Mouse (Mus musculus): ENCODE measurements around the gene Ampd2.

The Ampd2 gene

DNA sequence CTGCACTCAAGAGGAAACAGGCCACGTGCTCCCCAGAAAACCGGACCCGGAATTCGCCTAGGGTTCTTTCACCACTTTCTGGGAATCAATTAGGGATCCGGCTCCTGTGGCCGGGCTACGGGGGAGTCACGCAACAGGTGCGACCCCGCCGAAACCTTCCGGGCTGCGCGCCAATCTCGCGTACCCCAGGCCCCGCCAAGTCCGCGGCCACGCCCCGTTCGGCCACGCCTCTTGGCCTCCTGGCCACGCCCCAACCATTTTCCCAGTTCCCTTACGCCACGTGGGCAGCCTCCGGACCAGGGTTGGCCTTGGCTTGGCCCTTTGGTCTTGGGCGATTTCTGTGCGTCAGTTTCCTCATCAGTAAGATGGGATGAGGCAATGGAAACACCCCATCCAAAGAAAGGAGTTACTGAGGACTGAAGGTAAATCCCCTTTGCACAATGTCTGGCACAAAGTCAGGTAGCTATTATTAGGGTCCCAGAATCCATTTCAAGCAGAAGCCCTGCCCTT is at the start of gene Ampd2:
TSS of gene Ampd2 (minus strand) at position 182 of the 510 bp plus-strand sequence.
- peak; percentile 67 for DNase-seq (ENCODE audit: low read depth, low spot score)

GRCm38 (mm10) chr3:108134701-108135100 is 48.2 kb upstream of the Ampd2 start:
- DNase-seq (ENCODE audit: low read depth, low spot score): no peak

DNA sequence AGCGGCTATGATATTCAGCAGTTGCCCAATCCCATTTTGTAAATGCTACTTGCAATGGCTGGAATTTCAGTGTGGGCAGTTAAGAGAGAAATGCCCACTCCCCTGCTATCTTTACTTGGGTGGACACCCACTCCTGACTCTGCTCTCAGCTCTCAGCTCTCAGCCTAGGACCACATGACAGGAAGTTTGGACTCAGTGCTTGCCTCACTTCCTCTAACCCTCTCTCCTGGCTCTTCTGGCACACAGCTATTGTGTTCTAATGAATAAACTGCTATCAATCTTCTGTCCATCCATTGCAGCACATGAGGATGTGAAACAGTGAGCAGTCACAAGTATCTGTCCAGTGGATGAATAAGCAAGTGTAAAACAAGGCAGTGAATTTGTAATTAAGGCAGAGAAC is 46.0 kb upstream of the Ampd2 start:
- DNase-seq (ENCODE audit: low read depth, low spot score): no peak

DNA sequence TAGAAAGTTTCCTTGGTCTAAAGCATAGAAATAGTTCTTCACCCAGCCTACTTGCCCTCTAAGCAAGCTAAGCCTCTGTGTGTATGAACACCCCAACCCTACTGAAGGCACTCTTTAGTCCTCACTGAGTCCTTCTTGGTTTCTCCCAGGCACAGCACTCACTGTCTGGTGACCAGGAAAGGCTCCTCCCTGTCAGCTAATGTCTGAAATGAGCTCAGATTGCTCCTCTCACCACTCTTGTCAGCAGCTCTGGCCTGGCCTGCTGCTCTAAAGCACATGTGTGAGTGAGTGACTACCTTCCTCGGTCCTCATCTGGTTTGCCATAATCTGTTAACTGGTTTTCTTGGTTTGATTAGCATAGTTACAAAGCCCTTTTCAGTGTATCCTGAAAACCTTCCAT is 45.4 kb upstream of the Ampd2 start:
- peak; percentile 40 for DNase-seq (ENCODE audit: low read depth, low spot score)

DNA sequence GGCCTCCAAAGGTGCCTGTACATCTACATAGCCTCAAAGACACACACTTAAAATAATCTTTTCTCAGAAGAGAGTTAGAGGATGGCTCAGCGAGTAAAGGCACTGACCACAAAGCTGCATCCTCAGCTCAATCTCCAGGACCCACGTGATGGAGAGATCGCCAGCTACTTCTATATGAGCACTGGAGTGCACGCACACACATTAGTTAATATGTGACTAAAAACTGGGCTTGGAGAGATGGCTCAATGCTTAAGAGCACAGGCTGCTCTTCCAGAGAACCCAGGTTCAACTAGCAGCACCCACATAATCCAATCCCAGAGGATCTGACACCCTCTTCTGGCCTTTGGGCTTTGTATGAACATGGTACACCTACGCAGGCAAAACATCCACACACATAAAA is 44.8 kb upstream of the Ampd2 start:
- DNase-seq (ENCODE audit: low read depth, low spot score): no peak

- DNase-seq (ENCODE audit: low read depth, low spot score): no peak
Observed at GRCm38 (mm10) chr3:108129804-108130203, 43.4 kb upstream of the Ampd2 start.

DNA sequence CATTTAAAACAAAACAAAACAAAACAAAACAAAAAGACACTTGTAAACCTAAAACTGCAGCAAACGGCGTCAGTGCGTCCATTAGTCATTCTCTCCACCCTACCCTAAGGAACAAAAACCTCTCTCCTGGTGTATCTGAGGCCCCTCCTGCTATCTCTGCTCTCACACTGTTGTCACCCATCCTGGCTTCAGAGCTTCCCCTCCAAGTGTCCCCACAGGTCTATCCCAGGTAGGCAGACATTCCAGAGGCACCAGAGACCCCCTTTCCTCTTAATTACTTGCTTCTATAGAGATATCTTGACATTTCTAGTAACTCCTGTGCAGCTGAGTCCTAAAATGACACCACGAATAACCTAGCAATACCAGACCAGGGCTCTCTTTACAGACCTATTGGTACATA is 42.9 kb upstream of the Ampd2 start:
- DNase-seq (ENCODE audit: low read depth, low spot score): no peak

DNA sequence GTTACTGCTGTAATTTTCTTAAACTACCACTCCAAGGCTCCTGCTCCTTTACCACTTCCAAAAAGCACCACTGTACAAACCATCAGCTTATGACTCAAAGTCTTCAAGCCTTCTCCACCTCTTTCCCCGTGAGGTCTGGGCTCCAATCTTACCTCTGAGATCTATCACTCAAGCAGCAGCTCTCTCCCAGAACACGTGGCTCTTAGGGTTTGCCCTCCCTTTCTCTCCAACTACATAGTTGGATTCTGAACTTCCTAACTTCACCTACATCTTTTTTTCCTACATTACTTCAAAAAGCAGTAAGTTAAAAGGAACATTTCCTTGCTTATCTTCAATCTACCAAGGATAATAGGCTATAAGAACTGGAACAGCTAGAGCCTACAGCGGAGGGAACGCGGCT is 42.1 kb upstream of the Ampd2 start:
- no peak for DNase-seq (ENCODE audit: low read depth, low spot score)

- no peak for DNase-seq (ENCODE audit: low read depth, low spot score)
Observed at GRCm38 (mm10) chr3:108126327-108126726, 39.9 kb upstream of the Ampd2 start.

- no peak for DNase-seq (ENCODE audit: low read depth, low spot score)
Observed at GRCm38 (mm10) chr3:108124131-108124530, 37.7 kb upstream of the Ampd2 start.

GRCm38 (mm10) chr3:108123242-108123641 is 36.8 kb upstream of the Ampd2 start:
- no peak for DNase-seq (ENCODE audit: low read depth, low spot score)

- no peak for DNase-seq (ENCODE audit: low read depth, low spot score)
Observed at GRCm38 (mm10) chr3:108121101-108121500, 34.6 kb upstream of the Ampd2 start.

GRCm38 (mm10) chr3:108117465-108117864 is 31.0 kb upstream of the Ampd2 start:
- DNase-seq (ENCODE audit: low read depth, low spot score): no peak

- peak; percentile 16 for DNase-seq (ENCODE audit: low read depth, low spot score)
Observed at GRCm38 (mm10) chr3:108113591-108114289, 27.3 kb upstream of the Ampd2 start.

- DNase-seq (ENCODE audit: low read depth, low spot score): no peak
Observed at GRCm38 (mm10) chr3:108112666-108113065, 26.2 kb upstream of the Ampd2 start.

DNA sequence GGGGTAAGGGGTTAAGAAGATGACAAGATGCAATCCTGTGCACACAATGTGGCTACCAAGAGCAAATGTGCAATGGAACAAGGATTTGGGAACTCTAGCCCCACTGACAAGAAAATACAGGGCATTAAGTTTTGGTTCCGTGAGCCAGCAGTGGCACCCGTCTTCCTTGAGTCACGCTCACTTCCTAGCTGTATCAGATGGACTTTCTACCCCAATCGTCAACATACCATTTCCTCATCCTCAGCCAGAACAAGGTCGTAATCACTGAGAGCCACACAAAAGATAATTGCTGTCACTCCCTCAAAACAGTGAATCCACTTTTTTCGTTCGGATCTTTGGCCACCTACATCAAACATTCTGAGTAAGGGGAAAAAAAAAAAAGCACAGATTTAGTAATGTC is 25.8 kb upstream of the Ampd2 start:
- no peak for DNase-seq (ENCODE audit: low read depth, low spot score)

GRCm38 (mm10) chr3:108111320-108111719 is 24.9 kb upstream of the Ampd2 start:
- DNase-seq (ENCODE audit: low read depth, low spot score): no peak

DNA sequence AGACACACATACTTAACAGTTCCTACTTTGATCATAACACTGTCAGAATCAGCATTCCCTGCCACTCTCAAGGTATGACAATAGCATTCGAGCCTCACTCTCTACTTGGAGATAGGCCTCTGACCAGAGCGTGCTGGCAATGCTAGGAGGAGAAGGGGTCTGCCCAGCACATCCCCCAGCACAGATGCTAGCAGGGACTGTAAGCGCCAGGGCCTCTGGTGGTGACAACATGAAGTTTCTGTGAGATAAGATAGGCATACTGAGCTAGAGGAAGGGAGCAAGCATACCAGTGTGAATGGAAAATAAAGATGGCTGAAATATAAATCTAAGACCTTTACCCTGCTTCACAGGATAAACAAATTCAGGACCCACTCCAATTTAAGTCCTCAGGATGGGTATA is 18.8 kb upstream of the Ampd2 start:
- DNase-seq (ENCODE audit: low read depth, low spot score): no peak

GRCm38 (mm10) chr3:108102075-108102474 is 15.6 kb upstream of the Ampd2 start:
- no peak for DNase-seq (ENCODE audit: low read depth, low spot score)

DNA sequence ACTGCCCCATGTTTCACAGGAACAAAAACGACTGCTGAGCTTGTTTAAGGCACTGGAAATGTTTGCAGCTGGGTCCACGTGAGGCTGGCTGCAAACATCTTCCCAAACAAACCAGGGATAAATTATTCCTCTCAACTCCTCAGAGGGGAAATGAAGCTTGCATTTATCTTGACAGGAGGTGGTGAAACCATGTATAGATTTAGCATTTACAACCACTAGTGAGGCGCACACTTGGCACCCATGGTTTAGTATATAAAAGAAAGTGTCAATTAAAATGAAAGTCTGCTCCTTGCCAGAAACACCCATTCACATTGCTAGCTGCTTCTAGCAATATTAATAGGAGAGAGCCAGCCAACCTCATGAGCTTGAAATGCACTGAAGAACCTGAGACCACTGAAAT is 15.1 kb upstream of the Ampd2 start:
- no peak for DNase-seq (ENCODE audit: low read depth, low spot score)

DNA sequence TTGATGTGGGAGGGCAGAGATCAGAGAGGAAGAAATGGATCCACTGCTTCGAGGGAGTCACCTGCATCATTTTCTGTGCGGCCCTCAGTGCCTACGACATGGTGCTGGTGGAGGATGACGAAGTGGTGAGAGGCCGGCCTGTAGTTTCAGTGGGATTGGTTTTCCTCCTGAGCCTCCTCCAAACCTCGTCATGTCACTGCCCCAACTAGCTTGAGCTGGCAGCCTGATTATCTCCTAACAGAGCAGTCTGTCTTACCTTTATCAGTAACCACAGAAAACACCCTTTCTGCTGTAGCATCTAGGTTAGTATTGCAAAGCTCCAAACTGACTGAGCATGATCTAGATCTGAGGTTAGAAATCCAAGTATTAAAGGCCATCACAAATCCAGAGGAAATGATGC is 11.9 kb upstream of the Ampd2 start:
- DNase-seq (ENCODE audit: low read depth, low spot score): no peak

DNA sequence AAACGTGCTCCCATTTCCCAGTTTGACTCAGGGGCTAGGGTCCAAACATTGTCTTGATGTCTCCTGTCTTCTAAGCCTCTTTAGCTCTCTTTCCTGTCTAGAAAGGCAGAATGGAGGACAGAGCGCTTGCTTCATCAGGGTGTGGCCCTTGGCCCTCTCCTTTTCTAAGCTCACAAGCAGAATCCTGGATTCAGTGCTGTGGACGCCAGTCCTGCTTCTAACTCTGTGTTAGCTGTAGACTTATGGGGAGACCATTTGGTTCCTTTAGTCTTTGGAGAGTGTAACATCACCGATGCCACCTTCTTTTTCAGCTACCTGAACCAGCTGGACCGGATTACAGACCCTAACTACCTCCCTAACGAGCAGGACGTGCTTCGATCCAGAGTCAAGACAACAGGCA is 11.2 kb upstream of the Ampd2 start:
- no peak for DNase-seq (ENCODE audit: low read depth, low spot score)

DNA sequence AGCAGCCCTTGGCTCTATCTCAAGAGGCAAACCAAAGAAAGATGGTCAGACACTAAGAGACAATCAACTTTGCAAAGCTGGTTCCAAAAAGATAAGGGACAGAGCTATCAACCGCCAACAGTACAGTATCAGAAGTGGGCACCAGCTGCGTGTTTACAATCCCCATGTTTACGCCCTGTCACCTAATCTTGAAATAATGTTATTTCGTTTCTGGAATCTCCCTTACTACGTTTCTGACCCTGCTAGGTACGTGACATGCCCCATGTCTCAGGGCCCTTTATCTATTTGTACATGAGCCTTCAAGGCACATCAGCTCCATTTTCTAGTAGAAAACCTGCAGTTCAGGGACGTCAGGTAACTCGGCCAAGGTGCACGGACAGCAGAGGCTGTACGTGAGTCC is 10.3 kb upstream of the Ampd2 start:
- no peak for DNase-seq (ENCODE audit: low read depth, low spot score)

GRCm38 (mm10) chr3:108096226-108096625 is 9.8 kb upstream of the Ampd2 start:
- no peak for DNase-seq (ENCODE audit: low read depth, low spot score)
